Mouse (Mus musculus) intestine, embryonic 15.5 days (tissue): ENCODE data around the gene Gm17482. TPM values are rescaled to one million over a fixed set of nuclear protein-coding genes. Genes with fewer than 3 reads are reported as not detected.

Experiments used
- polyA plus RNA-seq: library from polyadenylated mRNA; unstranded; fragments of >200 nt; fragmentation: Nextera tagmentation; extraction: Ambion mirVana; gene quantifications from 2 replicates; pipeline ENCODE4 v1.2.1, GENCODE M21; 2015

Gm17482 gene
- polyA plus RNA-seq, 1 experiment from 2014 or later, result not detected

Other genes starting within 250 kb of the Gm17482 start
- 60.1 and 61.6 TPM in 2 replicates for gene Tamm41, start 189.5 kb upstream of the Gm17482 start, polyA plus RNA-seq
- gene Syn2, start 92.4 kb upstream of the Gm17482 start, polyA plus RNA-seq, result 3.3 and 3.5 TPM in 2 replicates
- 0.44 and 0.45 TPM in 2 replicates for gene Timp4, start 24.9 kb downstream of the Gm17482 start, polyA plus RNA-seq
- gene Pparg, start 133.6 kb downstream of the Gm17482 start, polyA plus RNA-seq, result 15.5 and 17.9 TPM in 2 replicates